Mouse (Mus musculus): ENCODE results near the gene Gm4353. TPM values are rescaled to one million over a fixed set of nuclear protein-coding genes. Genes with fewer than 3 reads are reported as not detected.

Gene Gm4353
- polyA plus RNA-seq, 1 experiment = 0.98 TPM

DNA sequence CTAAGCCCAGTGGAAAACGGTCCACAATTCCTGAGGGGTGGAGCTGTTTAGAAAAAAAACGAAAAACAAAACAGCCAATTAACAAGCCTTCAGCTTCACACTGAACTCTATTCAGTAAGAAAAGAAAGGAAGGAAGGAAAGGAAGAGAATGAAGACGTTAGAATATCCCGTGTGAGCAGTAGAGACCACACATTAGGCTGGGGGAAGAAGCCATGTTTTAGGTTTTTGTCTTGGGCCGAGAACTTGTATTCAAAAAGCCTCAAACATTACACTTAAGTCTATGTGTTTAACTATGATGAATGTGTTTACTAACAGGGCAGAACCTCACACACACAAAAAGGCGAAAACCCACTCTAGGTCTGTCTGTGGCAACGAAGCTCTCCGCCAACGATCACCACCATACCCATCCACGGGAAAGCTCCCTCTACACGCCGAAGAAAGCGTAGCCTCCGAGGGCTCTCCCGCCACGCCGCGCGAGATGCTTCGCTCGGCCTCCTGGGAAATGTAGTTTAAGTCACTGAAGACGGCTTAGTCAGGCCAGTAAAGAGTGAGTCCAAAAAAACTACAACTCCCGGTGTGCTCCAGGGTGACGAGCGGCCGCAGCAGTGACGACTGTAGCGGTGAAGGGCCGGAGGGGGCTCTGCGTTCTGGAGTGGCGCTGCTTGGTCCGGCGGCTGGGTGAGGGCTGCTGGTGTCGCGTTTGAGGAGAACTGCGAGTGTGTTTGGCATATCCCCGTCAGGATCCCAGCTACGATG is 8.5 kb upstream of the Gm4353 start:
- peak overlapping the region; percentile 56 for H3K4me3 ChIP-seq (ENCODE audit: insufficient read depth, low read length)
- peak overlapping the region; percentile 53 for H3K27ac ChIP-seq (ENCODE audit: insufficient read depth, low read length)

DNA sequence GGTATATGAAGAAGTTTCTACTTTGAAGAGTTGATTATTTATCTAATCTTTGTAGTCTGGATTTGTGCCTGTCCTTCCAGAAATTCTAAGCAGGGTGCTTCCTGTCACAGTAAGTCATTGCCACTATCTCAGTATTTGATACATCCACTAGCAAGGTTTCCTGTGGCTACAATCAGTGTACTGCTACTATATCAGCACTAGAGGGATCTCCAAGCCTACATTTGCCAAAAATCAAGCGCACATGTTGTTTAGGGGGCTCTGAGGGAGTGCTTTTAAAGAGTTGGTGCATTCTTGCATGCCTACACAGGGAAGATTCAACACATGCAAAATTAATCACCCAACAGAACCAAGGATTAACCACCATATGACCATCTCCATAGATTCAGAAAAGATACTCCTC is 23.7 kb downstream of the Gm4353 start:
- H3K27ac ChIP-seq (ENCODE audit: insufficient read depth, low read length) = no peak overlapping the region

More for the DNA sequence above, 8.5 kb upstream of the Gm4353 start:
- no peaks in the 10 kb centered on the region; the same call in 1 of the 2 replicates for H3K4me1 ChIP-seq (ENCODE audit: control insufficient read depth, insufficient read depth, low read length)
- 0 out of 2 replicates have a peak, but pooled peaks have one; percentile 4 for TF ChIP-seq CTCF (IDR thresholded peaks at IDR 0.05; ENCODE audit: borderline replicate concordance, insufficient read depth, low read length)
- TF ChIP-seq POLR2A (IDR thresholded peaks at IDR 0.05; ENCODE audit: low read depth, low read length) = peak; percentile 96

DNA sequence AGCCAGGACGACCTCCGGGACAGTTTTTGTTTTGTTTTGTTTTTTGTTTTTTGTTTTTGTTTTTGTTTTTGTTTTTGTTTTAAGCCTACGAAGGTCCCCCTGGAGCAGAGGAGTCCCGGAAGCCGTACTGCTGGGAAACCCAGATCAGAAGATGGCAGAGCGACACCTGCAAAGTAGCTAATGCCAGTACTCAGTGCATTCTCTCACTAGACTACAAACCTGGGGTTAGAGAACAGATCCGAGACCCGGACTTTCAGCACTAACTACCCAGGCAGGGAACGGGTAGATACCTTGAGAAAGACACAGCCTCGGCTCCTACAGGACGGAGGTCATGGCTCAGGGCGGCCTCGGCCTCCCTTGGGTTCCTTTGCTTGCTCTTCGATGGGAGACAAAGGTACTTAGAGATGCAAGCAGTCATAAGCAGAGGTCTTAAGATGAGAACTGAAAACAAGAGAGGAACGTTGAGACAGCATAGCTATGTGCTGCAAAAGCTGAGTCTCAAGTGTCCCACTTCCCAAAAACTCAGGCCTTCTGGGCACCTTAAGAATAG is 43.9 kb downstream of the Gm4353 start:
- no peak overlapping the region for H3K27ac ChIP-seq (ENCODE audit: insufficient read depth, low read length)
- no peaks in the 10 kb centered on the region; the same call in 1 of the 2 replicates for H3K4me1 ChIP-seq (ENCODE audit: control insufficient read depth, insufficient read depth, low read length)
- H3K4me3 ChIP-seq (ENCODE audit: insufficient read depth, low read length) = no peak overlapping the region
- TF ChIP-seq POLR2A (IDR thresholded peaks at IDR 0.05; ENCODE audit: low read depth, low read length) (no peak), CTCF (IDR thresholded peaks at IDR 0.05; ENCODE audit: borderline replicate concordance, insufficient read depth, low read length) (no peak)

More for the DNA sequence above, 23.7 kb downstream of the Gm4353 start:
- TF ChIP-seq CTCF (IDR thresholded peaks at IDR 0.05; ENCODE audit: borderline replicate concordance, insufficient read depth, low read length) = no peak
- no peak for TF ChIP-seq POLR2A (IDR thresholded peaks at IDR 0.05; ENCODE audit: low read depth, low read length)
- no peaks in the 10 kb centered on the region for H3K4me1 ChIP-seq (ENCODE audit: control insufficient read depth, insufficient read depth, low read length)
- no peak overlapping the region for H3K4me3 ChIP-seq (ENCODE audit: insufficient read depth, low read length)

DNA sequence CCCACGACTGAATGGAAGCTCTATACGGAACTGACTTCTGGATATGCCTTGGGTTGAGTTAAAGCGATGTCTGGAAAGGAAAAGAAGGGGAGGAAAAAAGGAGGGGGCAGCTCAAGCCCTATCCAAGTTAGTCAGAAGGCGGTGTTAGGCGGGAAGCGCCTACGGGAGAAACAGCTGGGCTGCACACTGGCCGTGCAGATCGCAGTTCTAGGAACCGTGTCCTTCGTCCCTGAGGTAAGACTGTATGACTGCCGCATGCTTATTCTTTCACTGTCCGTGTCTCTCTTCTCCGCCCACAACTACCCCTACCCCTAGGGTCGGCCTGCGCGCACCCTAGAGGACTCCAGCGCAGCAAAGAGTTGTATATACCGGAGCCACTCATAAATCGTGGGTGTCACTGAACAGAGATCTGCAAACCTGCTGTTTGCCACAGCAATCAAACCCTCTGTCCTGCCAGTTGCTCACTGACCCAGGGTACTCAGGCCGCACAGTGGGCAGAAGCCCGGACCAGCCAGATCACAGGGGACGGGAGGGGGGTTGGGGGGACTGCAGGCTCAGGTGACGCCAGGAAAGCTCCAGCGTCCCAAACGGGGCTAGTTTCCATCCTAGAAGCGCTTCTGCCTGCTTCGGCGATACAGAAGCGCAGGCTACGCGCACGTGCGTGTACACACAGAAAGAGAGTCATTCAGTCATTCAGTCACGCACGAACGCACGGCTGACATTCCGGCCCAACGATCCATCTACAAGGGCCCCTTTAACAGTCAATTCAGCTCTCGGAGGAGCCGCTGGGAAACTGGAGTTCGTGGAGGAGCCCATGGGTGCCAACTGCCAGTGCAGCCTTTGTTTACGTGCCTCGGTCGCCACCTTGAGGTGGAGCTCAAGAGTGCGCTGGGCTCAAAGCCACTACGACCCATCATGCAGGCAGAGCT is 44.6 kb downstream of the Gm4353 start:
- no peak overlapping the region for H3K27ac ChIP-seq (ENCODE audit: insufficient read depth, low read length)
- peaks cover under 1% of the 10 kb centered on the region; the same call in 1 of the 2 replicates for H3K4me1 ChIP-seq (ENCODE audit: control insufficient read depth, insufficient read depth, low read length)
- peak overlapping the region; percentile 46 for H3K4me3 ChIP-seq (ENCODE audit: insufficient read depth, low read length)
- TF ChIP-seq POLR2A (IDR thresholded peaks at IDR 0.05; ENCODE audit: low read depth, low read length) (no peak), CTCF (IDR thresholded peaks at IDR 0.05; ENCODE audit: borderline replicate concordance, insufficient read depth, low read length) (peak; percentile 97)

DNA sequence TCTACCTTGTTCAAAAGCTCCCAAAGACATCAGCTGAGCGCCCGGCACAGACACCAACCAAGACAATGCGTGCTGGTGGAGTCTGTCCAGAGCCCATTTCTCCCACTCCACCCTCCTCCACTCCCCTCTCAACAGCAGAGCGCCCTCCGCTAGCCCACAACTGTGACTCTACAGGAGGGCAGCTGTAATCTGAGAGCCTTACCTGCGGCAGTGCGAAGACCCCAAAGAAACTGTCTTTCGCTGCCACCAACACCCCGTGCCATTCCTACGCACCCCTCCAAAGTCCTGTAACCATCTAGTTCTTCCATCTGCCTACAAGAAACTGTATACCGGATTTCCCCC is 45.3 kb downstream of the Gm4353 start, which contains the start of gene 1110004F10Rik:
1110004F10Rik (plus strand) TSS at position 202 of the 342 bp plus-strand sequence.
- H3K4me1 ChIP-seq (ENCODE audit: control insufficient read depth, insufficient read depth, low read length) = peaks cover 3% of the 10 kb centered on the region
- H3K4me3 ChIP-seq (ENCODE audit: insufficient read depth, low read length) = peak within 1 kb of the TSS; percentile 46
- no peak for TF ChIP-seq POLR2A (IDR thresholded peaks at IDR 0.05; ENCODE audit: low read depth, low read length)
- TF ChIP-seq CTCF (IDR thresholded peaks at IDR 0.05; ENCODE audit: borderline replicate concordance, insufficient read depth, low read length) = no peak
- no peak within 1 kb of the TSS for H3K27ac ChIP-seq (ENCODE audit: insufficient read depth, low read length)

DNA sequence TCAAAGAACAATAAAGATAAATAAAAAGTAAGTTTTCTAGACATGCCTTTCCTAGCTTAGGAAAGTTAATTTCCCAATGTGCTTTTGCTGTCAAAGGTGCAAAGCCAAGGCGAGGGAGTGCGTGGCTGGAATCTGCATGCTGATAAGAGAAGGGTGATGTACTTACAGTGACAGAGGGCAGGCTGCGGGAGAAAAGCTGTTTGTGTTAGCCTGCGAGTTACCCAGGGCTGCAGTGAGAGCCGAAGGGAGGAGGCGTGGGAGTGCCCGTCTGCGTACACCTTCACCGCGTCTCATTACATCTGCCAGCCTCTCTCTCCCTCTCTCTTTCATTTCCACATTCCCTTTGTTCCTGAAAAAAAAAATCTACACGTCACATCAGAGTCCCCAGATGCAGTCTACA is 45.9 kb downstream of the Gm4353 start, which contains the start of gene Sox6:
Sox6 (minus strand) TSS at position 286 of the 400 bp plus-strand sequence.
- TF ChIP-seq POLR2A (IDR thresholded peaks at IDR 0.05; ENCODE audit: low read depth, low read length) = no peak
- peaks cover 3% of the 10 kb centered on the region for H3K4me1 ChIP-seq (ENCODE audit: control insufficient read depth, insufficient read depth, low read length)
- peak within 1 kb of the TSS; percentile 46 for H3K4me3 ChIP-seq (ENCODE audit: insufficient read depth, low read length)
- no peak within 1 kb of the TSS for H3K27ac ChIP-seq (ENCODE audit: insufficient read depth, low read length)

DNA sequence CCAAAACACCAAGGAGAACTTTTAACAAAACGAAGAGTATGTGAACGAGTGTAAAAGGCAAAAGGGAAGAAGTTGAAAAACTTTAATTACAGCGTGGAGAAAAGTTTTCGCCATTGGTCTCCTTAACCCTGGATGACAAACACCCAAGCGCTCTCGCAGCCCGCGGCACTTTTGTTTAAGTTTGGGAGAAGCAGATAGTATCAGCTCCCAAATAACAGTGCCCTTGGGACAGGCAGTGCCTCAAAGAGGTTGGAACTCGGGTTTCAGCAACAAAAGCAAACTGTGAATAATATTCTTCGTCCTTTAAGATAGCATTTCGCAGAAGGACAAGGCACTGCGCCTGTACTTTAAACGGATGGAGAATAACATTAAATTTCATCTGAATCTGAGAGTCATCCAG is 46.4 kb downstream of the Gm4353 start:
- no peak overlapping the region for H3K4me3 ChIP-seq (ENCODE audit: insufficient read depth, low read length)
- TF ChIP-seq POLR2A (IDR thresholded peaks at IDR 0.05; ENCODE audit: low read depth, low read length) (no peak), CTCF (IDR thresholded peaks at IDR 0.05; ENCODE audit: borderline replicate concordance, insufficient read depth, low read length) (no peak)
- no peak overlapping the region for H3K27ac ChIP-seq (ENCODE audit: insufficient read depth, low read length)
- H3K4me1 ChIP-seq (ENCODE audit: control insufficient read depth, insufficient read depth, low read length) = peaks cover 3% of the 10 kb centered on the region

DNA sequence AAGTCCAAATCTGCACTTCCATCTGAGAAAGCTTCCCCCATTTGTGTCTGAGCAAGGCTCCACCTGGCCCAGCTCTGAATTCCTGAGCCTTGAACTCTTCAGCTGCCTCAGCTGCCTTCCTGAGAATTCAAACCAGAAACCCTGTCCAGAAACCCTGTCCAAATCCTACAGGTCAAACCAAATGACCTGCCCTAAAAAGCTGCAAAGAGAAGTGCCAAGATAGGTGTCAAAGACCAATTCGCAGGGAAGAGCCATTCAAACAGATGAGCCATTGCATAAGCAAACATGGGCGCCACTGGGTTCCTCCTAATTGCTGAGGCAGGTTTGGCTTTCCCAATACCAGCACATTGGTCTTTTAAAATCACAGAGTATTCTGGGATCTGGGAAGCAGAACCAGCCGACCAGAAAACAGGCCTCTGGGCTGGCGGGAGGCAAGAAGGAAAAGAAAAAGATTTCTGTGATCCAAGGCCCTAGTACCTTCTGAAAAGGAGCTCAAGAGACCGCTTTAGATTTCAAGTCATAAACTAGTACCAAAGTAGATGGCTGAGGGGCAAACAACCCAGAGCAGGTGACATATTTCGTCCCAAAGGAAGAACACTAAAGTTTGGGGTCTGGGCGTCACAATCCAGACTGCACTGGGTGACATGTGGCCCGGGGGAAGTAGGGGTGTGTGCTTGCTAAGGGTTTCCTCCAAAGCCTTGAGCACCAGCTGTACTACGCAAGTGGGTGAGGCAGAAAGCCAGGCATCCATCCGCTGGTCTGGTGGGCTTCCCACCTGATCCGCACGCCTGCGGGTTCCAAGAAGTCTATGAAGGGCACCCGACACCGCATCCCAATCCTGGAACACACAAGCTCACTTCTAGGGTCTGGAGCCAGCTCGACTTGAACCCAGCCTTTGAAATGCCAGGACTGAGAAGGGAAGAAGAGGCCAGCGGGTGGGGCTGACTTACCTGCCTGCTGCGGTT is 47.6 kb downstream of the Gm4353 start:
- Histone ChIP-seq H3K4me1 (ENCODE audit: control insufficient read depth, insufficient read depth, low read length) (peaks cover 3% of the 10 kb centered on the region), H3K27ac (ENCODE audit: insufficient read depth, low read length) (no peak overlapping the region), H3K4me3 (ENCODE audit: insufficient read depth, low read length) (no peak overlapping the region)
- TF ChIP-seq POLR2A (IDR thresholded peaks at IDR 0.05; ENCODE audit: low read depth, low read length) (no peak), CTCF (IDR thresholded peaks at IDR 0.05; ENCODE audit: borderline replicate concordance, insufficient read depth, low read length) (no peak)

Measured in embryonic fibroblast, embryonic 13.5 days (primary cell).